Mouse (Mus musculus): ENCODE measurements around the gene Trpm6.

DNA sequence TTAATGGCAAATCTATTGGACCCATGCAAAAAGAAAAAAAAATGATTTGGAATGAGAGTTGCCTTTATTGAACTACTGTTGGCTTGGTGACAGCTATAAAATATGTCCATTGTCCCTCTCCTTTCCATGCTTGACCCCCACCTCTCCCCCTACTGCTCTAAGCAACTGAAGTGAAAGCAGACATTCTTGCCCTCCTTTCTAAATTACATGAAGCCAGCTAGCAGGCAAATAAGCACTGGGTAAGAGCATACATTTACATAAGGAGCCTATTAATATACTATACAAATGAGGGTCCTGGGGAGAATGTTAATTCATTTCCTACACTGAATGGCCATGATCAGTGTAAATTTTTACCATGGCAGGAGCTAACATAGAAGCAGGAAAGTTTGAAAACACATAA lies 148.5 kb downstream of the Trpm6 start:
- TF ChIP-seq CTCF (IDR thresholded peaks at IDR 0.05; ENCODE audit: control insufficient read depth, insufficient read depth, insufficient read length) (no peak), MYOD1 (IDR thresholded peaks at IDR 0.05; ENCODE audit: control insufficient read depth, insufficient read length, low read depth) (no peak), USF1 (IDR thresholded peaks at IDR 0.05; ENCODE audit: low read depth) (no peak), MAX (IDR thresholded peaks at IDR 0.05) (no peak), MYOG (IDR thresholded peaks at IDR 0.05; ENCODE audit: control insufficient read depth, extremely low read depth, insufficient read length) (no peak)

All from C2C12 (cell line).